Mouse (Mus musculus): ENCODE measurements around the gene Btbd9. TPM values are rescaled to one million over a fixed set of nuclear protein-coding genes. Genes with fewer than 3 reads are reported as not detected.

Btbd9 gene
- polyA plus RNA-seq, 1 experiment: 21.3 TPM

DNA sequence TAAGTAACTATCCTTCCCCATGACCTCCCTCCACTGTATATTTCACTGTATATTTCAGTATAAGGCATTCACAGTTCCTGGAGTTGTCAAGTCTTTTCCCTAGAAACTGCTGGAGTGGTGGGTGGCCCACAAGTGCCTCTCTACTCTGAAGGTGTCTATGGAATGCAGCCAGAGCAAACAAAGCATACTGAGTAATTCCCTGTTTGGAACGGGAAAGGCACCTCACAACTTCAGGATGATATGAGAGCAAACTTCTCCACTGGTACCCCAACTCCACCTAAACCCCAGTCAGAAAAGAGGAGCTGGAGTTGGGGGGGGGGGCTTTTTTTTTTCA, 25.5 kb downstream of the Btbd9 start:
- Histone ChIP-seq H3ac (ENCODE audit: control insufficient read depth, insufficient read length) (no peak overlapping the region), H3K36me3 (ENCODE audit: control insufficient read depth, insufficient read depth) (no peaks in the 10 kb centered on the region), H3K79me2 (ENCODE audit: control insufficient read depth, insufficient read depth) (no peaks in the 10 kb centered on the region), H3K27me3 (ENCODE audit: control insufficient read depth, insufficient read depth, insufficient read length) (no peaks in the 10 kb centered on the region), H3K4me2 (ENCODE audit: low read depth) (no peak overlapping the region), H3K4me3 (no peak overlapping the region)
- TF ChIP-seq USF1 (IDR thresholded peaks at IDR 0.05; ENCODE audit: low read depth) (no peak), E2F4 (IDR thresholded peaks at IDR 0.05; ENCODE audit: insufficient read depth) (no peak), POLR2AphosphoS2 (IDR thresholded peaks at IDR 0.05; ENCODE audit: insufficient read length, low read depth) (no peak), SRF (IDR thresholded peaks at IDR 0.05; ENCODE audit: control insufficient read depth, insufficient read length, low read depth) (no peak), TCF12 (IDR thresholded peaks at IDR 0.05; ENCODE audit: insufficient read depth, poor library complexity, severe bottlenecking) (no peak), REST (IDR thresholded peaks at IDR 0.05; ENCODE audit: insufficient read depth, insufficient read length) (no peak), MYOD1 (IDR thresholded peaks at IDR 0.05; ENCODE audit: control insufficient read depth in 1 of 3, insufficient read length in 2 of 3, low read depth in 2 of 3) (no peak), MYOG (IDR thresholded peaks at IDR 0.05; ENCODE audit: control insufficient read depth in 1 of 3, insufficient read depth in 1 of 3, insufficient read length in 2 of 3, low read depth in 2 of 3) (no peak), POLR2A (IDR thresholded peaks at IDR 0.05; ENCODE audit: insufficient read length, low read depth) (no peak), MAX (IDR thresholded peaks at IDR 0.05; ENCODE audit: low read depth) (no peak), TCF3 (IDR thresholded peaks at IDR 0.05; ENCODE audit: insufficient read length, low read depth) (no peak), CEBPB (IDR thresholded peaks at IDR 0.05; ENCODE audit: insufficient read depth, poor library complexity, severe bottlenecking) (no peak)

DNA sequence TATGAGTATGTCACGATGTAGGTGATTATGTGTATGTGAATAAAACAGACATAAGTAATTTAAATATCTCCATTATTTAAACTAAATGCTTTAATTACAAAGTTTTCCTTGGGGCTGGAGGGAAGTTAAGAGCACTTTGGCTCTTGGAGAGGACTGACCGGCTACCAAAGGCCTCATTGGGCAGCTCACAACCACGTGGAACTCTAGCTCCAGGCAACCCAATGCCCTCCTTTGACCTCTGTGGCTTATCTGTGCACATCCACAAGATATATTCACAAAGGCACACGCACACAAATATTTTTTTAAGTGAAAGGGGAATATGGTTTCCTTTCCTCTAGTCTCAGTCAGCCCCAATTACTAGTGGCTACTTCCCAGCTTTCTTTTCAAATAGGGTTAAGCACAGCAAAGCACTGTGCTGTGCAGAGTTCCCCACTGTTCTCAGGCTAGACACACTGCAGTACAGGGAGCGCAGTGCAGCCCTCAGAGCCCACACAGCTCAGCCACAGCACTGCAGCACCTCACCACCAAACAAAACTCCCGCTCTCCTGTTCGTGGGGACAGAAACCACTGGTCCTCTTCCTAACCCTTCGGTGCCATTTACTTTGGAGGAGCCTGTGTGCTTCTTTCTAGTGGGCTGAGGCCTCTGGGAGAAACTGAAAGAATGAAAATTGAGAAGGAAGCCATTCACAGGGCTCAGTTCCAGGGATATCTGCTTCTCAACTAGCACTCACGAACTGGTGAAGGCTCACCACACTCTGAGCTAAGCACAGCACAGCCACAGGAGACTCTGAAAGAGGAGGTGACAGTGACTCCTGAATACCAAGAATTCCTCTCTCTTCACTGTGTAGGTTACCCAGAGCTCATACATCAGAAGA, 26.2 kb downstream of the Btbd9 start:
- no peak overlapping the region for H3ac ChIP-seq (ENCODE audit: control insufficient read depth, insufficient read length)

DNA sequence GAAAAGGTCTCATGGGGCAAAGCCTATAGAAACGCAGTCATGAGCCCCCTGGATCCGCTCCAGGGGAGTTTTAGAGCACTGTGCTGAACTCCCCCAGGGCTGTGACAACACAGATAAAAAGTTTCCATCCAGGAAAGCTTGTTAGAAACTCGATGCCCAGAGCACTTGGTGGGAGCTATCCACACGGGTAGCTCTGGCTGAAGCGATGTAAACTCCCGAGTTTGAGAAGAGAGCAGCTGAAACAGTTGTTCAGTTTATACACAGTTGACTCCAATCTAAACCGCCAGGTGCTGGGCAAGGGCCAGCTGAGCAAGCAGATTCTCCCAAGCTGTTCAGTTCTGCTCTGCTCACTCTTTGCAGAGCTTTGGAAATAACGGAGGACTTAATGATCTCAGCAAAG, 37.2 kb downstream of the Btbd9 start:
- Histone ChIP-seq H3K4me3 (no peak overlapping the region), H3K4me2 (ENCODE audit: low read depth) (peak overlapping the region; percentile 20), H3K79me2 (ENCODE audit: control insufficient read depth, insufficient read depth) (no peaks in the 10 kb centered on the region), H3ac (ENCODE audit: control insufficient read depth, insufficient read length) (no peak overlapping the region), H3K27me3 (ENCODE audit: control insufficient read depth, insufficient read depth, insufficient read length) (no peaks in the 10 kb centered on the region), H3K36me3 (ENCODE audit: control insufficient read depth, insufficient read depth) (no peaks in the 10 kb centered on the region)
- TF ChIP-seq MYOD1 (IDR thresholded peaks at IDR 0.05; ENCODE audit: control insufficient read depth in 1 of 3, insufficient read length in 2 of 3, low read depth in 2 of 3): peak in 2 of 3 experiments; percentile 28 to 47
- TF ChIP-seq CEBPB (IDR thresholded peaks at IDR 0.05; ENCODE audit: insufficient read depth, poor library complexity, severe bottlenecking): no peak
- no peak for TF ChIP-seq TCF3 (IDR thresholded peaks at IDR 0.05; ENCODE audit: insufficient read length, low read depth)
- TF ChIP-seq POLR2A (IDR thresholded peaks at IDR 0.05; ENCODE audit: insufficient read length, low read depth): no peak
- TF ChIP-seq MYOG (IDR thresholded peaks at IDR 0.05; ENCODE audit: control insufficient read depth in 1 of 3, insufficient read depth in 1 of 3, insufficient read length in 2 of 3, low read depth in 2 of 3): peak in 1 of 3 experiments; percentile 51

More for the DNA sequence above, 26.2 kb downstream of the Btbd9 start:
- TF ChIP-seq MAX (IDR thresholded peaks at IDR 0.05; ENCODE audit: low read depth): no peak
- no peak for TF ChIP-seq TCF12 (IDR thresholded peaks at IDR 0.05; ENCODE audit: insufficient read depth, poor library complexity, severe bottlenecking)
- TF ChIP-seq SRF (IDR thresholded peaks at IDR 0.05; ENCODE audit: control insufficient read depth, insufficient read length, low read depth): no peak
- Histone ChIP-seq H3K27me3 (ENCODE audit: control insufficient read depth, insufficient read depth, insufficient read length) (no peaks in the 10 kb centered on the region), H3K36me3 (ENCODE audit: control insufficient read depth, insufficient read depth) (no peaks in the 10 kb centered on the region), H3K4me3 (no peak overlapping the region), H3K4me2 (ENCODE audit: low read depth) (no peak overlapping the region), H3K79me2 (ENCODE audit: control insufficient read depth, insufficient read depth) (no peaks in the 10 kb centered on the region)

DNA sequence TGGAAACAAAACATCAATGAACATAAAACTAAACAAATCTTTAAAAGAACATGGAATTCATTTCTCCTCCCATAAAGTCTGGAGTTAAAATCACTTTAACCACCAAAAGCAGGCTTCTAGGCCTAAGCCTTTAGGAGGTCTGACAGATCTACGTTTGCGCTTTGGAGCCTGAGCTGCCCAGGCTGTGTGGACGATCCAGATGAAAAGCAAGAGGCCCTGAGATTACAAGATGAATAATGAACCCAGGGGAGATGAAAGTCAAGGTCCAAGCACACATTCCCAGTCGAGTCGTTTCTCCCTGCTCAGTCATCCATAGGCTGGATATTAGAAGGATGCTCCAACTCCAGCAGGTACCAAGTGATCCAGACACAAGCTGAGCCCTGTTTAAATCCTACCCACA, 39.6 kb downstream of the Btbd9 start:
- H3K36me3 ChIP-seq (ENCODE audit: control insufficient read depth, insufficient read depth): no peaks in the 10 kb centered on the region
- H3ac ChIP-seq (ENCODE audit: control insufficient read depth, insufficient read length): no peak overlapping the region
- H3K27me3 ChIP-seq (ENCODE audit: control insufficient read depth, insufficient read depth, insufficient read length): no peaks in the 10 kb centered on the region
- no peaks in the 10 kb centered on the region for H3K79me2 ChIP-seq (ENCODE audit: control insufficient read depth, insufficient read depth)
- TF ChIP-seq CEBPB (IDR thresholded peaks at IDR 0.05; ENCODE audit: insufficient read depth, poor library complexity, severe bottlenecking) (no peak), SRF (IDR thresholded peaks at IDR 0.05; ENCODE audit: control insufficient read depth, insufficient read length, low read depth) (no peak), MYOG (IDR thresholded peaks at IDR 0.05; ENCODE audit: control insufficient read depth in 1 of 3, insufficient read depth in 1 of 3, insufficient read length in 2 of 3, low read depth in 2 of 3) (no peak), MYOD1 (IDR thresholded peaks at IDR 0.05; ENCODE audit: control insufficient read depth in 1 of 3, insufficient read length in 2 of 3, low read depth in 2 of 3) (no peak), USF1 (IDR thresholded peaks at IDR 0.05; ENCODE audit: low read depth) (no peak), TCF12 (IDR thresholded peaks at IDR 0.05; ENCODE audit: insufficient read depth, poor library complexity, severe bottlenecking) (no peak), TCF3 (IDR thresholded peaks at IDR 0.05; ENCODE audit: insufficient read length, low read depth) (no peak), POLR2AphosphoS2 (IDR thresholded peaks at IDR 0.05; ENCODE audit: insufficient read length, low read depth) (no peak)
- no peak overlapping the region for H3K4me3 ChIP-seq
- no peak overlapping the region for H3K4me2 ChIP-seq (ENCODE audit: low read depth)

DNA sequence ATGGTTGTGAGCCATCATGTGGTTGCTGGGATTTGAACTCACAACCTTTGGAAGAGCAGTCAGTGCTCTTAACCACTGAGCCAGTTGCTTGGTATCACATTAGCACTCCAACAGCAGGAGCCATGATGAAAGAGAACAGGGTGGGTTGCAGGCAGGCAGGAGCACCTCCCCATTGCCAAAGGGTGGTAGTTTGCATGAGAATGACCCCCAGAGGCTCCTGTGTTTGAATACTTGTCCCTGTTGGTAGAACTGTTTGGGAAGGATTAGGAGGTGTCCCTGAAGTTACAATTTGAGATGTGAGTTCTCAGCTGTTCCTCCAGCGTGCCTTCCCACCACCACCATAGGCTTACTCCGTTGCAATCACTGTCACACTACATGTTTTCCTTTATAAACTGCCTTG, 43.2 kb downstream of the Btbd9 start:
- no peak for TF ChIP-seq MAX (IDR thresholded peaks at IDR 0.05; ENCODE audit: low read depth)
- no peak for TF ChIP-seq CEBPB (IDR thresholded peaks at IDR 0.05; ENCODE audit: insufficient read depth, poor library complexity, severe bottlenecking)
- TF ChIP-seq USF1 (IDR thresholded peaks at IDR 0.05; ENCODE audit: low read depth): no peak
- TF ChIP-seq TCF3 (IDR thresholded peaks at IDR 0.05; ENCODE audit: insufficient read length, low read depth): no peak
- no peak for TF ChIP-seq E2F4 (IDR thresholded peaks at IDR 0.05; ENCODE audit: insufficient read depth)
- no peak for TF ChIP-seq REST (IDR thresholded peaks at IDR 0.05; ENCODE audit: insufficient read depth, insufficient read length)
- no peak for TF ChIP-seq POLR2A (IDR thresholded peaks at IDR 0.05; ENCODE audit: insufficient read length, low read depth)
- no peak for TF ChIP-seq MYOG (IDR thresholded peaks at IDR 0.05; ENCODE audit: control insufficient read depth in 1 of 3, insufficient read depth in 1 of 3, insufficient read length in 2 of 3, low read depth in 2 of 3)
- Histone ChIP-seq H3ac (ENCODE audit: control insufficient read depth, insufficient read length) (no peak overlapping the region), H3K4me3 (no peak overlapping the region), H3K4me2 (ENCODE audit: low read depth) (no peak overlapping the region), H3K79me2 (ENCODE audit: control insufficient read depth, insufficient read depth) (no peaks in the 10 kb centered on the region), H3K27me3 (ENCODE audit: control insufficient read depth, insufficient read depth, insufficient read length) (no peaks in the 10 kb centered on the region), H3K36me3 (ENCODE audit: control insufficient read depth, insufficient read depth) (no peaks in the 10 kb centered on the region)
